17 mouse cellular contexts compared by ENCODE assay signal in genomic region chr3:131307811-131308210, GRCm38 (mm10). TPM values are rescaled to one million over a fixed set of nuclear protein-coding genes. Genes with fewer than 3 reads are reported as not detected.
"Had no signal": no experiment of that assay in that cellular context is flagged by ENCODE, and none has a peak within 500 bp of the region (broad histone marks: within the 10 kb centered on the region; RNA-seq: fewer than 3 reads in every experiment).

No protein-coding gene starts in this region.

- H3K4me1 ChIP-seq: neural tube, embryonic 15.5 days; stomach, embryonic 15.5 days had no signal

- DNase-seq: retina, postnatal 1 day; right cerebral cortex, adult 18-20 months; right cerebral cortex, postnatal 14 days; right cerebral cortex, postnatal 25 days; right cerebral cortex, postnatal 4 days; spleen, adult 18-20 months; thymus, adult 18-20 months; thymus, adult 2 months; thymus, postnatal 14 days; thymus, postnatal 25 days; thymus, postnatal 36 days; thymus, postnatal 4 days had no signal

- H3K9me3 ChIP-seq: stomach, embryonic 15.5 days had no signal

- H3K4me3 ChIP-seq: neural tube, embryonic 13.5 days; neural tube, embryonic 15.5 days; stomach, embryonic 15.5 days had no signal

- H3K27ac ChIP-seq: neural tube, embryonic 13.5 days; neural tube, embryonic 15.5 days; stomach, embryonic 15.5 days; stomach, postnatal 0 days had no signal

- H3K27me3 ChIP-seq: neural tube, embryonic 13.5 days; neural tube, embryonic 15.5 days; stomach, embryonic 15.5 days had no signal

- H3K36me3 ChIP-seq: neural tube, embryonic 13.5 days; neural tube, embryonic 15.5 days; stomach, embryonic 15.5 days had no signal

- H3K9ac ChIP-seq: neural tube, embryonic 13.5 days; neural tube, embryonic 15.5 days; stomach, embryonic 15.5 days had no signal

- H3K4me2 ChIP-seq: neural tube, embryonic 13.5 days; neural tube, embryonic 15.5 days; stomach, embryonic 15.5 days had no signal

RNA-seq across cellular contexts. Expression of gene Cyp2u1, which starts 4.8 kb away (rescaled TPM):
- total RNA-seq: neutrophil, adult 5-6 weeks had no signal
